Mouse (Mus musculus) liver, postnatal 0 days (tissue): ENCODE results near the gene 6030468B19Rik.

Experiments used
- CTCF ChIP-seq: sonication (generic); IDR thresholded peaks from 2 replicates; pipeline ENCODE4 v1.5.1; 2016; ENCODE audit warnings: antibody characterized with exemption, low read depth
- EP300 ChIP-seq: IDR thresholded peaks from 2 replicates; pipeline ENCODE4 v1.6.1; 2016; ENCODE audit warnings: antibody characterized with exemption, low read depth, mild to moderate bottlenecking

GRCm38 (mm10) chr11:117823411-117823810 is 26.0 kb downstream of the 6030468B19Rik start:
- no peak for TF ChIP-seq CTCF
- no peak for TF ChIP-seq EP300
